Mouse (Mus musculus) intestine, postnatal 0 days (tissue): Measurements from ENCODE around the gene Fsd1. TPM values are rescaled to one million over a fixed set of nuclear protein-coding genes. Genes with fewer than 3 reads are reported as not detected.
"Not testable (repeated sequence)": the region's sequence is repeated elsewhere in the genome, so short reads cannot be mapped to it uniquely, and the experiment has no call there.

ENCODE experiments used
- ATAC-seq: fragments of 200-750 bp; cut with Nextera tagmentation; 2 replicates; pipeline ENCODE4 v1.8.0; 2017; ENCODE audit warnings: mild to moderate bottlenecking, moderate TSS enrichment, moderate library complexity
- H3K27ac ChIP-seq: fragments of 300-500 bp; sonication (generic); 2 replicates; pipeline ENCODE4 v1.5.1; 2014; ENCODE audit warnings: mild to moderate bottlenecking, low read depth, low read length, moderate library complexity
- H3K27me3 ChIP-seq: fragments of 300-500 bp; sonication (generic); replicated peaks from 2 replicates; pipeline ENCODE4 v1.6.1; 2014; ENCODE audit warnings: low read length, mixed read lengths; ENCODE audit not compliant: control insufficient read depth, insufficient read depth
- H3K36me3 ChIP-seq: fragments of 300-500 bp; sonication (generic); 2 replicates; pipeline ENCODE4 v1.6.1; 2014; ENCODE audit warnings: mild to moderate bottlenecking, moderate library complexity; ENCODE audit not compliant: control insufficient read depth, insufficient read depth
- H3K4me1 ChIP-seq: fragments of 300-500 bp; sonication (generic); replicated peaks from 2 replicates; pipeline ENCODE4 v1.6.1; 2014; ENCODE audit warnings: antibody characterized with exemption, low read length, mixed read lengths; ENCODE audit not compliant: control insufficient read depth, insufficient read depth
- H3K4me2 ChIP-seq: fragments of 300-500 bp; sonication (generic); replicated peaks from 2 replicates; pipeline ENCODE4 v1.6.1; 2014; ENCODE audit warnings: low read depth, mild to moderate bottlenecking, moderate library complexity
- H3K4me3 ChIP-seq: fragments of 300-500 bp; sonication (generic); 2 replicates; pipeline ENCODE4 v1.5.1; 2014; ENCODE audit warnings: low read depth, low read length
- H3K9ac ChIP-seq: fragments of 300-500 bp; sonication (generic); 2 replicates; pipeline ENCODE4 v1.6.1; 2014; ENCODE audit warnings: mild to moderate bottlenecking, low read depth, low read length
- H3K9me3 ChIP-seq: fragments of 300-500 bp; sonication (generic); 2 replicates; pipeline ENCODE4 v1.6.1; 2016; ENCODE audit warnings: mixed run types; ENCODE audit not compliant: control insufficient read depth
- CTCF ChIP-seq: sonication (generic); IDR thresholded peaks from 2 replicates; pipeline ENCODE4 v1.5.1; 2016; ENCODE audit warnings: low read depth, mild to moderate bottlenecking, control low read depth, antibody characterized with exemption, moderate library complexity
- WGBS: fragments of 180-500 bp; shearing (Covaris S2); extraction: QIAGEN DNeasy Blood & Tissue Kit; methylation state at CpG from one replicate; pipeline ENCODE4 v1.1.7; 2014; 5-methylcytosine and 5-hydroxymethylcytosine counted together
- polyA plus RNA-seq: library from polyadenylated mRNA; unstranded; fragments of >200 nt; fragmentation: Nextera tagmentation; extraction: Ambion mirVana; gene quantifications from 2 replicates; pipeline ENCODE4 v1.2.1, GENCODE M21; 2015

Gene Fsd1
- polyA plus RNA-seq, result 3.6 and 4.2 TPM in 2 replicates

DNA sequence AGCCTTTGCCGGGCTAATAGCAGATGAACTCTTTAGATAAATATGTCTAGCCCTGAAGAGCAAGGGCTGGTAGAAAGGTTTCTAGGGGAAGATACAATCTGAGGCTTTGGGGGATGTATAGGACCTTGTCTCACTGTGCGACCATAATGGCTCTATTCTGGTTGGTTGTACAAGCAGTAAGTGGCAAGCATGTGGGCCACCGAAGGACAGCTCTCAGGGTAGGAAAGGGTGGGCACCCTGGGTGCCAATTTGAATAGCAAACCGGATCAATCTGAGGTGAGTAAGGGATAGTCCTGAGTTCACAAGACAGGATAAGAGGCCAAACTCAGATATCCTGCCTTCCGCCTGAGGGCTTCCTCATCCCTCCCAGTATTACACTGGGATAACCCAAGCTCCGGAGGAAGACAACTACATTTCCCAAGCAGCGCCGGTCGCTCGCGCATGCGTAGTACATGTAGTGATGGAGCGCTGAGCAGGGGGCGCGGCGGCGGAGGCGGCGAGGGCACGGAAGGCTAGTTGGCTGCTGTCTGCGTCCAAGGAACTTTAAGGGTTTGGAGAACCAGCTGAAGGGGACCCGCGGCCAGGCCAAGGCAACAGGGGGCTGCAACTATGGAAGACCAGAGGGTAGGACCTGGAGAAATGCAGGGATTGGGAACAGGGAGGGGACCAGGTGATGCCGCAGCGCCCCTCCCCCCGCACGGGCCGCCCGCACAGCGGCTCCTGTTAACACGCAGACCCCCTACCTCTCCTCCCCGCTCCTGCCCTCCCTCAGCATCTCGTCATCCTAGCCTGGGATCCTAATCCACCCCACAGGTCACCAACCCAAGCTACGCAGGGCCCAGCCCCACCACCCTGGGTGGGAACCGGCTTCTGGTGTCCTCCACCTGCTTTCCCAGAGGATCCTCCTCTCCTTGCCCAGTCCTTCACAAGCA is at the start of gene Fsd1:
TSS of gene Fsd1 (plus strand) at position 480 of the 932 bp plus-strand sequence.
- Histone ChIP-seq H3K4me2 (peak within 1 kb of the TSS; percentile 49), H3K27me3 (peaks cover 8% of the 10 kb centered on the region), H3K4me3 (peak within 1 kb of the TSS; percentile 21; the same call in 1 of the 2 replicates), H3K4me1 (peaks cover 3% of the 10 kb centered on the region; the same call in 1 of the 2 replicates), H3K9me3 (no peaks in the 10 kb centered on the region), H3K9ac (no peak within 1 kb of the TSS), H3K36me3 (no peaks in the 10 kb centered on the region), H3K27ac (no peak within 1 kb of the TSS)
- TF ChIP-seq CTCF, result no peak
- 8% methylated on average over 32 of the region's 35 CpGs for WGBS
- no peak for ATAC-seq

DNA sequence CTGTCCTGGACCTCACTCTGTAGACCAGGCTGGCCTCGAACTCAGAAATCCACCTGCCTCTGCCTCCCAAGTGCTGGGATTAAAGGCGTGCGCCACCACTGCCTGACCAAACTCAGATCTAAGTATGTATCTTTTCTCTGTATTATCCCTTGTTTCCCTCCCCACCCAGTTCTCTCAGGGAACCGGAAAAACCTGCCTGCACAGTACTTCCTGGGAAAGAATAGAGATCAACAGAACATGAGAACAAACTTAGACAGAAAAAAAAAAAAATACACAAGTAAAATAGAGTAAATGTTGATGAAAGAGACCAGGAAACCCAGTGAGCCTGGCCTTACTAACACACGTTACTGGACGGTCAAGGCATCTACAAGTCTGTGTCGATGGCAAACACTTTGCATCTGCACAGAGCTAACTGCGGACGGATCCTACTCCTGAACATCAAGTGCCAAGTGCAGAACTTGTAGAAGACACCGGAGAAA is 41.9 kb upstream of the Fsd1 start:
- H3K4me2 ChIP-seq, result peak overlapping the region; percentile 86
- not testable (repeated sequence) for H3K27me3 ChIP-seq, H3K9ac ChIP-seq, H3K4me1 ChIP-seq, H3K9me3 ChIP-seq, H3K36me3 ChIP-seq
- peak overlapping the region; percentile 47 for H3K4me3 ChIP-seq
- ATAC-seq, result peak; percentile 42
- WGBS, result 18% methylated on average over 10 of the region's 10 CpGs
- peak overlapping the region; percentile 89 for H3K27ac ChIP-seq

DNA sequence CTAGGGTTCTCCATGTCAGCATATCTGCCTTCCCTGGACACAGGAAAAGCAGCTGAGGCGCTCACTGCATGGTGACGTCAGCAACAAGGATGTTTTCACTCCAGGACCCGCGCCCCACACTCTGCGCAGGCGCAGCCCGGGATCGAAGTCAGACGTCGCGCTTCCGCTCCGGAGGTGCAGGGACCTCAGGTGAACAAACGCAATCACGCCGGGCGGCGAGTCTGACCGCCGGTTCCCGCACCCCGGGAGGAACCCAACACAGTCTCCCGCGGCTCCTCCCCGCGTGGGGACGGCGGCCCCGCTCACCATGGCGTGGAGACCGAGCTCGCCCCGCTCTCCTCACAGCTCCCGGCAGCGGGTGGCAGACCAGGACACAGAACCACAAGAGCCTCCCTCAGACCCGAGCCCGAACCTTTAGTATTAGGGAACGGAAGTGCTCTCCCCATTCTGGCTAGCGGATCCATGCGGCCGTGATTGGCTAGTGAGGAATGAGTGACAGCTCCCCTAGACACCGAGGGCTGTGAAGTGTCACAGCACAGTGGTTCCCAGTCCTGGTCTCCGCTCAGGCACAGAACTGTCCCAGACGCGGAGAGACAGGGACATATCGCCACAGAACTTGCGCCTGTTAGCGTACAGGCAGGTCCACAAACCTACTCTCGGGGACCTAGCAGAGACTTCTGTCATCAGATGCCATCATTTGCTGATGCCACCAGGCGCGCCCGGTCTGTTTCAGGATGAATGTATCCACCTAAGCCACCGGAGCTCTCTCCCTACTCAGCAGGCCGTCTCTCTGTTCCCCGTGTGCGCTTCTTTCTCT is 41.2 kb upstream of the Fsd1 start:
- Histone ChIP-seq H3K4me2 (peak overlapping the region; percentile 86), H3K9ac (peak overlapping the region; percentile 48), H3K27ac (peak overlapping the region; percentile 89), H3K4me3 (peak overlapping the region; percentile 47)
- not testable (repeated sequence) for H3K9me3 ChIP-seq, H3K4me1 ChIP-seq, H3K27me3 ChIP-seq, H3K36me3 ChIP-seq
- ATAC-seq, result peak; percentile 97
- WGBS, result 0% methylated on average over 56 of the region's 56 CpGs

DNA sequence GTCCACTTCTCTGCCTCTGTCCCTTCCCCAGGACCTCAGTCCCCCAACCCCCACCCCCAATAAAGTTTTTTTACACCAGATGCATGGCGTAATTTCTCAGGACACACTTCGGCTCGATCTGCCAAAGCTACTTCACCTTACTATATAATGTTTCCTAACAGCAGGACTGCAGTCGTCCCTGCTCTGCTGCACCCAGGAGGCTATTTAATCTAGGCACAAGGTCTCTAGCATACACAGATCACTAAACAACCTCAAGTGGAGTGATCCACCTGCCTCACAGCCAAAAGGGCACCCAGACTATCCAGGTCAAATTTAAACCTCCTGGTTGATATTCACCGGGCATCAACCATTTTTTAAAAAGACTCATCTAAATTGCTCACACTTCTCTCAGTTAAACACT is 40.6 kb upstream of the Fsd1 start:
- H3K27me3 ChIP-seq, result no peaks in the 10 kb centered on the region
- ATAC-seq, result no peak
- H3K4me2 ChIP-seq, result peak overlapping the region; percentile 86
- H3K36me3 ChIP-seq, result no peaks in the 10 kb centered on the region
- TF ChIP-seq CTCF, result no peak
- 16% methylated on average over 5 of the region's 5 CpGs for WGBS
- peak overlapping the region; percentile 89 for H3K27ac ChIP-seq
- H3K9me3 ChIP-seq, result no peaks in the 10 kb centered on the region
- H3K4me3 ChIP-seq, result peak overlapping the region; percentile 47
- no peaks in the 10 kb centered on the region for H3K4me1 ChIP-seq
- peak overlapping the region; percentile 48 for H3K9ac ChIP-seq

DNA sequence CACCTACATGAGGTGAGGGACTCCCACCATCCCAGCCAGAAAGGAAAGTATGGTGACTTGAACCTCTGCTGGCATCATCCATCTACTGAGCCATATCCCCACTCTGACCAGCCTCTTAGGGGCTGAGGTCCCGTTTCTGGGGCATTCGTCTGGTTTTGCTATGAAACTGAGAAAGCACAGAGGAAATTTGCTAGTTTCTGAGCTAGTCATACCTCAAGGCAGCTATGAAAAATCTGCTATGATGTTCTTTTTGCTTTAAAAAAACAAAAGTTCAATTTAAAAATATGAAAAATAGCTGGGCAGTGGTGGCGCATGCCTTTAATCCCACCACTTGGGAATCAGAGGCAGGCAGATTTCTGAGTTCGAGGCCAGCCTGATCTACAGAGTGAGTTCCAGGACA is 37.7 kb upstream of the Fsd1 start:
- H3K27me3 ChIP-seq, result no peaks in the 10 kb centered on the region
- H3K36me3 ChIP-seq, result no peaks in the 10 kb centered on the region
- no peak overlapping the region for H3K4me2 ChIP-seq
- no peak overlapping the region for H3K4me3 ChIP-seq
- WGBS, result 82% methylated on average over 4 of the region's 4 CpGs
- no peak for TF ChIP-seq CTCF
- H3K9ac ChIP-seq, result no peak overlapping the region
- no peak for ATAC-seq
- no peaks in the 10 kb centered on the region for H3K4me1 ChIP-seq
- no peaks in the 10 kb centered on the region for H3K9me3 ChIP-seq
- no peak overlapping the region for H3K27ac ChIP-seq

DNA sequence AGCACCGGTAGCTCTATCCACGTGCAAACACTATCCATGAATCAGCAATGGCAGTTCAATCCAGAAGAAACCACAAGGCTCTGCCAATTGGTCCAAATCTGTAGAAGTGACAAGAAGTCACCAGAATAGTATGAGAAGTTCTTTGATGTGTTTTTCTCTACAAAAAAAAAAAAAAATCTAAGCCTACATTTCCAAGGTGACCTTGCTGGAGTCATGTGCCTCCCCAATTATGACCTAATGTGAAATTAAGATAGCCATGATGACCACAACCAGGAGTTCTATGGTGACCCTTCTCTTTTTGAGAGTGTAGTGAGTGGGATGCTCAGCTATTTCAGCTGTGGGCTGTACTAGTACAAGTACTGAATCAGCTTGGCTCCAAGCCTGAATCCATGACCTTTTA is 36.9 kb upstream of the Fsd1 start, which contains the start of gene Zfp119b:
TSS of gene Zfp119b (minus strand) at position 101 of the 400 bp plus-strand sequence.
- Histone ChIP-seq H3K27me3 (0 out of 2 replicates have a peak, but pooled peaks cover 1% of the 10 kb centered on the region), H3K27ac (no peak within 1 kb of the TSS), H3K4me1 (no peaks in the 10 kb centered on the region), H3K9ac (no peak within 1 kb of the TSS), H3K36me3 (no peaks in the 10 kb centered on the region), H3K4me3 (no peak within 1 kb of the TSS), H3K4me2 (no peak within 1 kb of the TSS), H3K9me3 (no peaks in the 10 kb centered on the region)
- TF ChIP-seq CTCF, result no peak
- ATAC-seq, result no peak
- WGBS, result 86% methylated on average over 2 of the region's 2 CpGs
